Mouse (Mus musculus): Measurements from ENCODE around the gene Hsd17b1.

DNA sequence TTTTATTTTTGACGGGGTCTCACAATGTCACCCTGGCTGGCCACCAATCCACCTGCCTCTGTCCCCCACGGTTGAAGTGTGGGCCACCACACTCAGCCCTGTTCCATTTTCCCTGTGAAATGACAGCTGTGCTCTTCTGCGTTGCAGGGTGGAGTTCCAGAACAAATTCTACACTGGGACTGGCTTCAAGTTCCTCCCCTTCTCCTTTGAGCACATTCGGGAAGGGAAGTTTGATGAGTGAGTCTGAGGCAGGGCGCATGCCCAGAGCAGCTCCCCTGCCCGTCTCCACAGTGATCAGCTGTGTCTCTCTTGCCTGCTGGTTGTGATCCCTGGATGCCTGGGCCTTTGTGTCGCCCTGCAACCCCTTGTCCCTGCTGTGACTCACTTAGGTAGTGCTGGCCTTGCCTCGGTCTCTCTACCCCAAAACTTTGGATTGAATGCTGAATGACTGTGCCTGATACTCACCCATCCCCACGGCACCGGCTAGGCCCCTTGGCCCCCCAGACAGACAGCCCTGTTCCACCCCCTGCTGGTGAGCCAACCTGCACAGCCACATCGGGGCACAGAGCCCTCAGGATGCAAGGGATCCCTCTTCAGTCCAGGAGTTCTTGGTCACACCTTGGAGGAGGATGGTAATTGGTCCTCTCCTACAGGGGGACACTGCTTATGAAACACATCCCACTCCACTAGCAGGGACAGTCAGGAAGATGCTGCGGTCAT, 15.9 kb upstream of the Hsd17b1 start:
- TF ChIP-seq CTCF (IDR thresholded peaks at IDR 0.05; ENCODE audit: low read depth, low read length), result no peak
- no peak for TF ChIP-seq POLR2A (IDR thresholded peaks at IDR 0.05; ENCODE audit: borderline replicate concordance, low read depth, low read length)

All from bone marrow macrophage, adult 2 months (primary cell).